Mouse (Mus musculus) retina, embryonic 14.5 days (tissue): ENCODE measurements around the gene Med16.
"Not testable (repeated sequence)": the region's sequence is repeated elsewhere in the genome, so short reads cannot be mapped to it uniquely, and the experiment has no call there.

Experiments used
- DNase-seq: peaks from one replicate; pipeline ENCODE4 v3.0.0-alpha.2; 2015; ENCODE audit warnings: low spot score

Gene Med16

GRCm38 (mm10) chr10:79916808-79917531 is 8.2 kb upstream of the Med16 start, which contains the start of gene Kiss1r:
TSS of gene Kiss1r (plus strand) at chr10:79916971.
- DNase-seq, result peak; percentile 84

- no peak for DNase-seq
These were observed 7.4 kb upstream of the Med16 start for GRCm38 (mm10) chr10:79916081-79916480.

GRCm38 (mm10) chr10:79914948-79915596 is 6.3 kb upstream of the Med16 start:
- no peak for DNase-seq

GRCm38 (mm10) chr10:79914131-79914947 is 5.6 kb upstream of the Med16 start:
- no peak for DNase-seq

- DNase-seq, result no peak
These were observed 3.7 kb upstream of the Med16 start for GRCm38 (mm10) chr10:79912412-79912811.

- no peak for DNase-seq
These were observed 1.8 kb upstream of the Med16 start, which contains the start of gene Gm26602 for GRCm38 (mm10) chr10:79910556-79910955. TSS of gene Gm26602 (plus strand) at chr10:79910856.

DNA sequence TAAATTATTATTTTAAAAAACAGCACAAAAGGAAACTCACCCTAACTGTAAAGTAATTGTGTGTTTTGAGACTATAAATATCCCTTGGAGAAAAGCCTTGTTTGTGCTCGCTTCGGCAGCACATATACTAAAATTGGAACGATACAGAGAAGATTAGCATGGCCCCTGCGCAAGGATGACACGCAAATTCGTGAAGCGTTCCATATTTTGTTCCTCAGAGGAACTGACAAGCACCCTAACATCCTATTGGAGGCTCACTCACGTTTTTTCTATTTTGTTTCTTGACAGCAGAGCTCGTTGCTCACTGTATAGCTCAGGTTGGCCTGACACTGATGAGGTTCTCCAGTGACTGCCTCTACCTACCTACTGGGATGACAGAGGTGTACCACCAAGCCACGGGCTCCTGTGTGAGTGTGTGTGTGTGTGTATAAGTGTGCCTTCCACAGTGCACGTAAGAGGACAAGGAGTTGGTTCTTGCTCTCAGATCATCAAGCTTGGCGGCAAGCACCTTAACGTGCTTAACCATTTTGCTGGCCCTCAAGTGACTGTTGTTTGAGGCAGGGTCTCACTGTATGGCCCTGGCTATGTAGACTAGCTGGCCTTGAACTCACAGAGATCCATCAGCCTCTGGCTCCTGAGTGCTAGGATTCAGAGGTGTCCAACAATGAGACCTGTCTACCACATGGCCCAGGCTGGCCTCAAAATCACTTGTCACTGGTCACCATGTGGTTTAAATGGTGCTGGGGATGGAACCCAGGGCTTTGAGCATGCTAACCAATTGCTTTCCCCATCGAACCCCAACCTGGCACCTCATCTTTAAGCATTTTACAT is 584 bp upstream of the Med16 start:
- no peak for DNase-seq

GRCm38 (mm10) chr10:79907415-79907814 is 1.3 kb downstream of the Med16 start:
- no peak for DNase-seq

DNA sequence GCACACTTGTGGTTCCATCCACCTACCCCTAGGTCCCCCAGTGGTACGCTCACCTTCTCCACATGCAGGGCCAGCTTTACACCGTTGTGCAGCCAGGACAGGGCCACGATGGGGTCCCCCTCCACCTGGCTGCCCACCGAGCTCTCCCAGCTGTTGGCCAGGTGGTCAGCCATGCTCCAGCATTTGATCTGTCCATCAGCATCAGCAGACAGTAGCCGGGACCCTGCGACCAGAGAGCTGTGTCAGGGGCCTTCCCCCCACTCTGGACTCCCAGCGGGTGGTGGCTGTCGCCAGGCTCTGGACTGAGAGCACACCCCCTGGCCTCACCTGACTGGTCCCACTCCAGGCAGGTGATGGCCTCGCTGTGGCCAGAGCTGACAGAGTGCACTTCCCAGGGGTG is 2.0 kb downstream of the Med16 start:
- DNase-seq, result no peak

DNA sequence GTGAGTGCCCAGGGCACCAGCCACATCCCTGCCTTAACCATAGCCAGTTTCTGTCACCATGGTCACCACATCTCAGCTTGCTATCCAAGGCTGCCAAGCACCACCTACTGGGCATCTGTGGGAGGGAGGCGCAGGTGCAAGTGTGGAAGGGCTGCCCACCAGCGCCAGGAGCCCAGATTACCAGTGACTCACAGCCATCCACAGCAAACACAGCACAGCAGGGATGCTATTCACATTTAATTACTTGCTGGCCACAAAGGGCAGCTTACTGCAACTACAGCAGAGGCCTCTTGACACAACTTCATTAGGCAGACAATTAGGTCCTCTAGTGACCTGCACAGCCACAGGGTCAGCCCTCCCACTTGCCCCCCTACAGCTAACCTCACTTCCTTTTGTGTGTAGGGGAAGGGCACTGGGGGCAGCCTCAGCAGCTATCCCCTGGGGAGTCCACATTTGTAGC is 7.7 kb downstream of the Med16 start:
- DNase-seq, result peak; percentile 92

GRCm38 (mm10) chr10:79897316-79898245 is 11.1 kb downstream of the Med16 start:
- no peak for DNase-seq

GRCm38 (mm10) chr10:79896814-79897213 is 11.9 kb downstream of the Med16 start:
- DNase-seq, result no peak

GRCm38 (mm10) chr10:79896306-79896705 is 12.4 kb downstream of the Med16 start:
- DNase-seq, result no peak

DNA sequence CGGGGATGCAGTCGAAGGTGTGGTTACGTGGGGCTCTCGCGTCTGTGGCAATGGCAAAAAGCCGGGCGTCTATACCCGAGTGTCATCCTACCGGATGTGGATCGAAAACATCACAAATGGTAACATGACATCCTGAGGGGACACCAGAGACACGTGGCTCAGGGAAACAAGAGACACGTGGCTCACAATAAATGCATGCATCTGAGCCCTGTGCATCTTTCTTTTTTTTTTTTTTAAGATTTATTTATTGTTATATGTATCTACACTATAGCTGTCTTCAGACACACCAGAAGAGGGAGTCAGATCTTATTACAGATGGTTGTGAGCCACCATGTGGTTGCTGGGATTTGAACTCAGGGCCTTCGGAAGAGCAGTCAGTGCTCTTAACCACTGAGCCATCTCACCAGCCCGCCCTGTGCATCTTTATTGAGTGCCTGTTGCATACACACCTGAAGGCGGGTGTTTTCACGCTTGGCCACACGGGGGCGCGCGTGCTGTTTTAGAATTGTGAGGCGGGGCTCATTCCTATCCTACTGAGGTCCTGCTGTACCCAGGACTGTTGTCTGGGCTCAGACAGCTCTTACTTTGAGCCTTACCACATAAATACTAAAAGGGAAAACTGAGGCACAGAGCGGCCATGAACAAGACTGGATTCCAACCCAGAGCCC is 16.1 kb downstream of the Med16 start:
- DNase-seq, result peak; percentile 89

DNA sequence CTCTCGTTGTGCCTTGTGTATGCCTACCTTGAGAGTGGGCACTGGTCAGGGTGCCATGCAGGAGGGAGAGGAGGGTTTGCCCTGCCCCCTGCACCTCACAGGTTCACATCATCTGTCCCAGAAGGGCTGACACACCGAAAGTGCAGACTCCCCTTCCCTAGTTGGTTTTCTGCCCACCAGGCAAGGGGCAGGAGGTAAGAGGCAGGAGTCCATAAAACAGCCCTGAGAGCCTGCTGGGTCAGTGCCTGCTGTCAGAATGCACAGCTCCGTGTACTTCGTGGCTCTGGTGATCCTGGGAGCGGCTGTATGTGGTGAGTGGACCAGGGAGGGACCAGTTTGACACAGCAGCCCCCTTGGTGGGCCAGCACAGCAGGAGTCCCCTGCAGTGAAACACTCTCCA is 18.1 kb downstream of the Med16 start, which contains the start of gene Cfd:
Gene Cfd (plus strand): TSS at position 184 of the 400 bp plus-strand sequence.
- DNase-seq, result no peak

GRCm38 (mm10) chr10:79889386-79889785 is 19.3 kb downstream of the Med16 start:
- no peak for DNase-seq

DNA sequence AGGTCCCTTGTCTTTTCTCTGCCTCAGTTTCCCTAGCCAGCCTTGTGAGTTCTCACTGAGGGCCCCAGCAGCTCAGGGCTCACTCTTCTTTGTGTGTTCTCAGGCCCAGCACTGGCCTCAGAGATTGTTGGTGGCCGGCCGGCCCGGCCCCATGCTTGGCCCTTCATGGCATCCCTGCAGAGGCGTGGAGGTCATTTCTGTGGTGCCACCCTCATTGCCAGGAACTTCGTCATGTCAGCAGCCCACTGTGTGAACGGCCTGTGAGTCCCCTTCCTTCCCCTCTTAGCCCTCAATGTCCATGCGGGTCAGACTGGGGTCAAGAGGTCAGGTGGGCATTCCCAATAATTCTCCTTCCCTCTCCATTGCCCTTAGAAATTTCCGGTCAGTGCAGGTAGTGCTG is 22.1 kb downstream of the Med16 start:
- DNase-seq, result no peak

GRCm38 (mm10) chr10:79886054-79886453 is 22.7 kb downstream of the Med16 start, which contains the start of gene Elane:
TSS of gene Elane (plus strand) at chr10:79886247.
- no peak for DNase-seq

DNA sequence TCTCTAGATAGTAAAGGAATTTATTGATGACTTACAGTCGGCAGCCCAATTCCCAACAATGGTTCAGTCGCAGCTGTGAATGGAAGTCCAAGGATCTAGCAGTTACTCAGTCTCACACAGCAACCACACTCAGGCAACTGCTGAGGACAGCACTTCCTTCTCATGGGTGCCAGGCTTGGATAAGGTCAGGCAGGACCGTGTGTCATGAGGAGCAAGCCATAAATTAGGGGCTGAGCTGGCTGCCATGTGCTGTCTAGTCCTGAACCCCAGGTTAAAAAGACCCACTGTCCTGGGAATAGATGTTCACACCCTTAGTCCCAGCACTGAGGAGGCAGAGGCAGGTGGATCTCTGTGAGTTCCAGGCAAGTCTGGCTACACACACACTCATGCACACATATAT is 23.8 kb downstream of the Med16 start:
- not testable (repeated sequence) for DNase-seq

DNA sequence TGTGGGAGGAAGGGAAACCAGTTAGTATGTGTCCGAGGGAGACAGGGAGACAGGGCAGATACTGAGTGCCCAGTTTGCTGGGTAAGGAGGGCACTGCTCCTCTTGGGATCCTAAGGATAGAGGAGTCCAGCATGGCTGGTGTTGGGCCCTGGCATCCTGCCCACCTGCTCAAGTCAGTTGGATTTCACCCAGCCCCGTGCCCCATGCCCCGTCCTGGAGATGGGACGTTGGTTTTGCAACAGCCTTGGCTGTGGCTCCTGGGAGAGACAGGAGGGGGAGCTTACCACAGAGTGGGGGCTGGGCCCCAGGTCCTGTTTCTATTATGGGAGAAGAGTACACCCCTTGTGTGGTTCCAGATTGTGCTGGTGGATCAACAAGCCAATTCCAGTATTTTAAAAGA is 24.3 kb downstream of the Med16 start:
- no peak for DNase-seq
